Mouse (Mus musculus) heart, postnatal 0 days (tissue): ENCODE results near the gene Zswim9.

Source experiments
- CTCF ChIP-seq: IDR thresholded peaks from 2 replicates; pipeline ENCODE4 v1.5.1; 2016; ENCODE audit warnings: antibody characterized with exemption, control low read depth, low read depth
- EP300 ChIP-seq: IDR thresholded peaks from 2 replicates; pipeline ENCODE4 v1.6.1; 2016; ENCODE audit warnings: antibody characterized with exemption, low read depth

DNA sequence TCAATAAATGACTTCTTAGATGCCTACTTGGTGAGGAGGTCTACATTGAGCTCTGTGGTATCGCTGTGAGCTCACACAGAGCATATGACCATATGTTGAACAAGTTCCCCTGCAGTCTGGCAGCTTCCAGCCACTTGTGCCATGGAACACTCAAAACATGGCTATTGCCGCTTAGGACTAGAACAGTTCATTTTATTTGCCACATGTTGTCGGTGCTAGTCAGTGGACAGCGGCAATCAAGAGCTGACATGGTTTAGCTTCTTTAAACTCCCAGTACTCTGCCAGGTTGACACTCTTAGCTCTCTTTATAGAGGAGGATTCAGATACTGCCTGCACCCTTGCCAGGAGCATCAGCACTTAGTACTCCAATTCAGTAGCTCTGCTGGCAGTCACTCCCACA is 32.9 kb upstream of the Zswim9 start:
- TF ChIP-seq CTCF (no peak), EP300 (no peak)
